In the genomic region with DNA sequence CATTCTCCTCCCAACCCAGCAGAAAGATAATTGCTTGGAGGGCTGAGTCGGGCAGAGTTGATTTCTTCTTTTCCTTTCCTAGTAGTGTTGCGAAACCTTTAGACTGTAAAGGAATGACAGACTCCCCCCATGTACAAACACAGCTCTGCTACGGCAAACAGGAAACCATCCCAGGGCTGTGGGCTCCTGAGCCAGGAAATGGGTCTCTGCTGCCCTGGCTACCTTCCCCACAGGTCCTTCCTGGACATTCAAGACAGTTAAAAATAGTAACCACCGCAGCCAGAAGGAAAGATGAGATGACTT, we compare ENCODE assay signal across 12 mouse cellular contexts. TPM values are rescaled to one million over a fixed set of nuclear protein-coding genes. Genes with fewer than 3 reads are reported as not detected.
DNase-seq lines count a peak whose midpoint lies in the region; ATAC-seq and TF ChIP-seq lines count a peak whose summit lies in the region.
"Had no signal": no experiment of that assay in that cellular context is flagged by ENCODE, and none has a peak within 500 bp of the region (broad histone marks: within the 10 kb centered on the region; RNA-seq: fewer than 3 reads in every experiment).

No protein-coding gene starts in this region.

- H3K9me3 ChIP-seq in liver, embryonic 15.5 days (replicated peaks), result no peaks in the 10 kb centered on the region

- intact Hi-C loops in left cerebral cortex, postnatal 4 days (cut with DNase I), result no loop called here

- no peaks in the 10 kb centered on the region for H3K4me1 ChIP-seq in kidney, adult 2 months (ENCODE audit: control insufficient read depth, insufficient read depth, low read length)
- H3K4me1 ChIP-seq in liver, embryonic 15.5 days (replicated peaks), result 0 out of 2 replicates have a peak, but pooled peaks cover 12% of the 10 kb centered on the region

- WGBS in kidney, adult 2 months, result 43% methylated on average over 4 of the region's 4 CpGs
- 6% methylated on average over 4 of the region's 4 CpGs for WGBS in liver, embryonic 15.5 days (ENCODE audit: insufficient replicate concordance)

- peak; percentile 56 for DNase-seq in kidney, adult 2 months
- no peak for DNase-seq in kidney, adult 9 months
- no peak for DNase-seq in left cerebral cortex, postnatal 4 days
- no peak for DNase-seq in left cerebral cortex, adult 18-20 months (ENCODE audit: low spot score in 2 of 2)
- DNase-seq: cerebellum, adult 11 months; layer of hippocampus, postnatal 36 days had no signal

- no peak overlapping the region for H3K9ac ChIP-seq in liver, embryonic 15.5 days

- H3K27ac ChIP-seq in kidney, adult 2 months (ENCODE audit: insufficient read depth, low read depth, low read length), result 0 out of 2 replicates have a peak overlapping the region, but pooled peaks have one; percentile 3
- H3K27ac ChIP-seq in liver, embryonic 15.5 days (replicated peaks), result 0 out of 2 replicates have a peak overlapping the region, but pooled peaks have one; percentile 24

- ATAC-seq in common myeloid progenitor, adult 5-6 weeks (replicated peaks; ENCODE audit: low read depth, poor library complexity, severe bottlenecking), result peak; percentile 88
- ATAC-seq in granulocyte monocyte progenitor cell, adult 5-6 weeks (replicated peaks; ENCODE audit: poor library complexity, severe bottlenecking), result peak; percentile 81
- ATAC-seq in liver, embryonic 15.5 days (ENCODE audit: insufficient read depth), result peak; percentile 42; the same call in 1 of the 2 replicates
- no peak for ATAC-seq in activated CD4-positive, CD25-positive, alpha-beta regulatory T cell, adult 4 months

- TF ChIP-seq POLR2A in kidney, adult 2 months (IDR thresholded peaks at IDR 0.05; ENCODE audit: low read depth, low read length), result no peak

- H3K4me2 ChIP-seq in liver, embryonic 15.5 days, result no peak overlapping the region
- H3K4me2 ChIP-seq: midbrain, embryonic 11.5 days had no signal

- H3K36me3 ChIP-seq in kidney, adult 2 months (ENCODE audit: control insufficient read depth, insufficient read depth, low read length), result no peaks in the 10 kb centered on the region
- H3K36me3 ChIP-seq in liver, embryonic 15.5 days (replicated peaks), result no peaks in the 10 kb centered on the region

- no peaks in the 10 kb centered on the region for H3K27me3 ChIP-seq in kidney, adult 2 months (replicated peaks; ENCODE audit: control insufficient read depth, insufficient read depth, low read length)
- H3K27me3 ChIP-seq in liver, embryonic 15.5 days, result no peaks in the 10 kb centered on the region

- no peak overlapping the region for H3K4me3 ChIP-seq in kidney, adult 2 months (ENCODE audit: insufficient read depth, low read depth, low read length)
- no peak overlapping the region for H3K4me3 ChIP-seq in liver, embryonic 15.5 days (replicated peaks)

- TF ChIP-seq CTCF in kidney, adult 2 months (conservative IDR thresholded peaks at IDR 0.05; ENCODE audit: insufficient read depth, insufficient read length, low read depth, low read length), result no peak

RNA-seq across cellular contexts. Expression of a gene that starts 21.3 kb away (rescaled TPM):
- polyA plus RNA-seq in kidney, adult 2 months (2012; rRNA removed), result 56.0 and 66.3 TPM in 2 replicates
- total RNA-seq in common myeloid progenitor, adult 5-6 weeks (2017), result 2.7 and 5.4 TPM in 2 replicates
- total RNA-seq in granulocyte monocyte progenitor cell, adult 5-6 weeks (2014; fragmentation: Nextera tagmentation), result not detected in 2 replicates
- not detected in 2 replicates for total RNA-seq in granulocyte monocyte progenitor cell, adult 5-6 weeks (2017)
- 2.1 and 2.5 TPM in 2 replicates for polyA plus RNA-seq in liver, embryonic 15.5 days (2015; fragmentation: Nextera tagmentation; extraction: Ambion mirVana)
- total RNA-seq in left cerebral cortex, postnatal 4 days (2021), result 1 to 10 TPM; 6.0 to 7.1 TPM
- 10 to 100 TPM in 1 of 2 experiments, 1 to 10 TPM in 1; 7.5 to 10.5 TPM for polyA plus RNA-seq in activated CD4-positive, CD25-positive, alpha-beta regulatory T cell, adult 4 months (2017; shearing (Covaris generic))
- 1 to 10 TPM; 3.4 to 6.6 TPM for total RNA-seq in left cerebral cortex, adult 18-20 months (2021)

RNA-seq across cellular contexts. Expression of a gene that starts 30.8 kb away (rescaled TPM):
- polyA plus RNA-seq in kidney, adult 2 months (2012; rRNA removed), result 0.16 TPM in 1 of 2 replicates, not detected in the other
- total RNA-seq in common myeloid progenitor, adult 5-6 weeks (2017), result not detected in 2 replicates
- total RNA-seq in granulocyte monocyte progenitor cell, adult 5-6 weeks (2014; fragmentation: Nextera tagmentation), result not detected in 2 replicates
- total RNA-seq in granulocyte monocyte progenitor cell, adult 5-6 weeks (2017), result not detected in 2 replicates
- polyA plus RNA-seq in liver, embryonic 15.5 days (2015; fragmentation: Nextera tagmentation; extraction: Ambion mirVana), result not detected in 2 replicates
- total RNA-seq in left cerebral cortex, postnatal 4 days (2021), result not detected
- polyA plus RNA-seq in activated CD4-positive, CD25-positive, alpha-beta regulatory T cell, adult 4 months (2017; shearing (Covaris generic)), result not detected
- not detected for total RNA-seq in left cerebral cortex, adult 18-20 months (2021)
- total RNA-seq: adrenal gland, adult 18-20 months; layer of hippocampus, postnatal 36 days had no signal
- polyA plus RNA-seq: midbrain, embryonic 11.5 days had no signal
